Mouse (Mus musculus): Measurements from ENCODE around the gene Ryr2. TPM values are rescaled to one million over a fixed set of nuclear protein-coding genes. Genes with fewer than 3 reads are reported as not detected.
"Not testable (repeated sequence)": the region's sequence is repeated elsewhere in the genome, so short reads cannot be mapped to it uniquely, and the experiment has no call there.

Gene Ryr2
- polyA plus RNA-seq, 1 experiment from 2014 or later: 1.5 TPM

GRCm38 (mm10) chr13:11865261-11865660 is 241.5 kb downstream of the Ryr2 start:
- no peak overlapping the region for H3K27ac ChIP-seq
- no peak overlapping the region for H3K4me3 ChIP-seq
- no peaks in the 10 kb centered on the region for H3K9me3 ChIP-seq
- no peaks in the 10 kb centered on the region for H3K36me3 ChIP-seq
- ATAC-seq (ENCODE audit: borderline replicate concordance, extremely low read depth, low FRiP score, low TSS enrichment): no peak
- 58% methylated on average over 3 of the region's 3 CpGs for WGBS
- no peak overlapping the region for H3K4me2 ChIP-seq
- no peaks in the 10 kb centered on the region for H3K27me3 ChIP-seq
- no peak overlapping the region for H3K9ac ChIP-seq
- no peaks in the 10 kb centered on the region for H3K4me1 ChIP-seq

GRCm38 (mm10) chr13:11851691-11852090 is 255.1 kb downstream of the Ryr2 start:
- no peaks in the 10 kb centered on the region for H3K36me3 ChIP-seq
- H3K9me3 ChIP-seq: no peaks in the 10 kb centered on the region
- H3K27ac ChIP-seq: no peak overlapping the region
- H3K4me3 ChIP-seq: no peak overlapping the region
- H3K9ac ChIP-seq: no peak overlapping the region
- ATAC-seq (ENCODE audit: borderline replicate concordance, extremely low read depth, low FRiP score, low TSS enrichment): peak; percentile 76; the same call in 1 of the 2 replicates
- no peak overlapping the region for H3K4me2 ChIP-seq
- no peaks in the 10 kb centered on the region for H3K27me3 ChIP-seq
- no peaks in the 10 kb centered on the region for H3K4me1 ChIP-seq
- 32% methylated on average over 3 of the region's 3 CpGs for WGBS

GRCm38 (mm10) chr13:11843889-11844288 is 262.9 kb downstream of the Ryr2 start:
- Histone ChIP-seq H3K9ac (no peak overlapping the region), H3K4me1 (no peaks in the 10 kb centered on the region), H3K27me3 (no peaks in the 10 kb centered on the region), H3K9me3 (no peaks in the 10 kb centered on the region), H3K4me2 (no peak overlapping the region), H3K4me3 (no peak overlapping the region), H3K36me3 (no peaks in the 10 kb centered on the region), H3K27ac (no peak overlapping the region)
- ATAC-seq (ENCODE audit: borderline replicate concordance, extremely low read depth, low FRiP score, low TSS enrichment): no peak
- 89% methylated on average over 1 of the region's 1 CpGs for WGBS

- Histone ChIP-seq H3K27me3 (no peaks in the 10 kb centered on the region), H3K9me3 (no peaks in the 10 kb centered on the region), H3K4me2 (no peak overlapping the region), H3K4me1 (no peaks in the 10 kb centered on the region), H3K4me3 (no peak overlapping the region), H3K27ac (no peak overlapping the region), H3K36me3 (no peaks in the 10 kb centered on the region), H3K9ac (no peak overlapping the region)
- 91% methylated on average over 3 of the region's 3 CpGs for WGBS
- no peak for ATAC-seq (ENCODE audit: borderline replicate concordance, extremely low read depth, low FRiP score, low TSS enrichment)
These were observed 268.9 kb downstream of the Ryr2 start for GRCm38 (mm10) chr13:11837870-11838269.

GRCm38 (mm10) chr13:11837152-11837551 is 269.6 kb downstream of the Ryr2 start:
- Histone ChIP-seq H3K27me3 (no peaks in the 10 kb centered on the region), H3K27ac (no peak overlapping the region), H3K4me3 (no peak overlapping the region), H3K9me3 (no peaks in the 10 kb centered on the region), H3K36me3 (no peaks in the 10 kb centered on the region), H3K9ac (no peak overlapping the region), H3K4me2 (no peak overlapping the region), H3K4me1 (no peaks in the 10 kb centered on the region)
- no peak for ATAC-seq (ENCODE audit: borderline replicate concordance, extremely low read depth, low FRiP score, low TSS enrichment)
- 76% methylated on average over 4 of the region's 4 CpGs for whole genome bisulfite sequencing

GRCm38 (mm10) chr13:11836304-11837078 is 270.3 kb downstream of the Ryr2 start:
- Histone ChIP-seq H3K36me3 (no peaks in the 10 kb centered on the region), H3K27me3 (no peaks in the 10 kb centered on the region), H3K4me1 (no peaks in the 10 kb centered on the region), H3K4me3 (no peak overlapping the region), H3K4me2 (no peak overlapping the region), H3K27ac (no peak overlapping the region), H3K9me3 (no peaks in the 10 kb centered on the region), H3K9ac (no peak overlapping the region)
- ATAC-seq (ENCODE audit: borderline replicate concordance, extremely low read depth, low FRiP score, low TSS enrichment): peak; percentile 39; the same call in 1 of the 2 replicates
- WGBS: 54% methylated on average over 6 of the region's 6 CpGs

GRCm38 (mm10) chr13:11831210-11831609 is 275.5 kb downstream of the Ryr2 start:
- Histone ChIP-seq H3K9me3 (no peaks in the 10 kb centered on the region), H3K27ac (no peak overlapping the region), H3K9ac (no peak overlapping the region), H3K4me3 (no peak overlapping the region), H3K4me1 (no peaks in the 10 kb centered on the region), H3K27me3 (no peaks in the 10 kb centered on the region), H3K36me3 (no peaks in the 10 kb centered on the region), H3K4me2 (no peak overlapping the region)
- WGBS: 76% methylated on average over 4 of the region's 4 CpGs
- no peak for ATAC-seq (ENCODE audit: borderline replicate concordance, extremely low read depth, low FRiP score, low TSS enrichment)

- no peaks in the 10 kb centered on the region for H3K9me3 ChIP-seq
- ATAC-seq (ENCODE audit: borderline replicate concordance, extremely low read depth, low FRiP score, low TSS enrichment): no peak
- no peak overlapping the region for H3K4me2 ChIP-seq
- H3K27ac ChIP-seq: no peak overlapping the region
- no peaks in the 10 kb centered on the region for H3K27me3 ChIP-seq
- H3K4me1 ChIP-seq: no peaks in the 10 kb centered on the region
- no peak overlapping the region for H3K4me3 ChIP-seq
- 86% methylated on average over 2 of the region's 2 CpGs for WGBS
- no peaks in the 10 kb centered on the region for H3K36me3 ChIP-seq
- H3K9ac ChIP-seq: no peak overlapping the region
These were observed 281.1 kb downstream of the Ryr2 start for GRCm38 (mm10) chr13:11825563-11826226.

GRCm38 (mm10) chr13:11818723-11819122 is 288.0 kb downstream of the Ryr2 start:
- Histone ChIP-seq H3K4me3 (no peak overlapping the region), H3K36me3 (no peaks in the 10 kb centered on the region), H3K27me3 (no peaks in the 10 kb centered on the region), H3K27ac (no peak overlapping the region), H3K9ac (no peak overlapping the region), H3K9me3 (no peaks in the 10 kb centered on the region), H3K4me2 (no peak overlapping the region), H3K4me1 (no peaks in the 10 kb centered on the region)
- WGBS: 69% methylated on average over 3 of the region's 3 CpGs
- no peak for ATAC-seq (ENCODE audit: borderline replicate concordance, extremely low read depth, low FRiP score, low TSS enrichment)

GRCm38 (mm10) chr13:11809365-11809764 is 297.4 kb downstream of the Ryr2 start:
- not testable (repeated sequence) for H3K9me3 ChIP-seq, H3K36me3 ChIP-seq, H3K4me1 ChIP-seq, H3K9ac ChIP-seq, H3K4me3 ChIP-seq, H3K27me3 ChIP-seq, H3K4me2 ChIP-seq, H3K27ac ChIP-seq
- ATAC-seq (ENCODE audit: borderline replicate concordance, extremely low read depth, low FRiP score, low TSS enrichment): 0 out of 2 replicates have a peak, but pooled peaks have one; percentile 42
- 46% methylated on average over 1 of the region's 1 CpGs for WGBS

GRCm38 (mm10) chr13:11792536-11792935 is 314.2 kb downstream of the Ryr2 start:
- Histone ChIP-seq H3K9ac (no peak overlapping the region), H3K4me1 (no peaks in the 10 kb centered on the region), H3K27ac (no peak overlapping the region), H3K27me3 (no peaks in the 10 kb centered on the region), H3K4me3 (no peak overlapping the region), H3K4me2 (no peak overlapping the region), H3K9me3 (no peaks in the 10 kb centered on the region), H3K36me3 (no peaks in the 10 kb centered on the region)
- 80% methylated on average over 3 of the region's 3 CpGs for WGBS
- ATAC-seq (ENCODE audit: borderline replicate concordance, extremely low read depth, low FRiP score, low TSS enrichment): no peak

- no peak for ATAC-seq (ENCODE audit: borderline replicate concordance, extremely low read depth, low FRiP score, low TSS enrichment)
- no peaks in the 10 kb centered on the region for H3K9me3 ChIP-seq
- H3K9ac ChIP-seq: no peak overlapping the region
- H3K27me3 ChIP-seq: no peaks in the 10 kb centered on the region
- WGBS: 82% methylated on average over 5 of the region's 5 CpGs
- no peaks in the 10 kb centered on the region for H3K36me3 ChIP-seq
- H3K27ac ChIP-seq: no peak overlapping the region
- H3K4me3 ChIP-seq: no peak overlapping the region
- no peak overlapping the region for H3K4me2 ChIP-seq
- H3K4me1 ChIP-seq: no peaks in the 10 kb centered on the region
These were observed 316.2 kb downstream of the Ryr2 start for GRCm38 (mm10) chr13:11790536-11790935.

Measured in lung, embryonic 15.5 days (tissue).